Mouse (Mus musculus) midbrain, embryonic 10.5 days (tissue): ENCODE measurements around the gene BC049352. TPM values are rescaled to one million over a fixed set of nuclear protein-coding genes. Genes with fewer than 3 reads are reported as not detected.

Experiments used
- DNase-seq: peaks from one replicate; pipeline ENCODE4 v3.0.0-alpha.2; 2017; ENCODE audit warnings: low spot score
- H3K27ac ChIP-seq: fragments of 300-500 bp; sonication (generic); replicated peaks from 2 replicates; pipeline ENCODE4 v1.5.1; 2016; ENCODE audit warnings: mild to moderate bottlenecking
- H3K27me3 ChIP-seq: fragments of 300-500 bp; sonication (generic); 2 replicates; pipeline ENCODE4 v1.6.1; 2016; ENCODE audit warnings: low read depth, mild to moderate bottlenecking; ENCODE audit not compliant: poor library complexity, severe bottlenecking
- H3K36me3 ChIP-seq: fragments of 300-500 bp; sonication (generic); 2 replicates; pipeline ENCODE4 v1.6.1; 2016; ENCODE audit warnings: mild to moderate bottlenecking, moderate library complexity
- H3K4me1 ChIP-seq: fragments of 300-500 bp; sonication (generic); 2 replicates; pipeline ENCODE4 v1.6.1; 2016
- H3K4me3 ChIP-seq: fragments of 300-500 bp; sonication (generic); 2 replicates; pipeline ENCODE4 v1.5.1; 2016; ENCODE audit warnings: mild to moderate bottlenecking, moderate library complexity
- H3K9me3 ChIP-seq: fragments of 300-500 bp; sonication (generic); replicated peaks from 2 replicates; pipeline ENCODE4 v1.6.1; 2016; ENCODE audit warnings: mild to moderate bottlenecking
- WGBS: fragments of 180-500 bp; shearing (Covaris S2); methylation state at CpG from one replicate; pipeline ENCODE4 v1.1.7; 2016; 5-methylcytosine and 5-hydroxymethylcytosine counted together
- microRNA-seq: library from miRNA; unstranded; fragments of <30 nt; microRNA quantifications from one replicate; pipeline ENCODE4, GENCODE M21; 2017
- polyA plus RNA-seq: library from polyadenylated mRNA; unstranded; fragments of >200 nt; fragmentation: Nextera tagmentation; extraction: Ambion mirVana; gene quantifications from 2 replicates; pipeline ENCODE4 v1.2.1, GENCODE M21; 2016

Gene BC049352
- polyA plus RNA-seq, 1 experiment from 2014 or later, result not detected

GRCm38 (mm10) chr9:45294210-45295011 is 112.6 kb downstream of the BC049352 start:
- Histone ChIP-seq H3K4me3 (no peak overlapping the region), H3K4me1 (peaks cover 11% of the 10 kb centered on the region), H3K36me3 (no peaks in the 10 kb centered on the region), H3K27ac (no peak overlapping the region), H3K27me3 (peaks cover 15% of the 10 kb centered on the region; the same call in 1 of the 2 replicates), H3K9me3 (no peaks in the 10 kb centered on the region)
- peak; percentile 25 for DNase-seq
- WGBS, result 45% methylated on average over 10 of the region's 10 CpGs

- WGBS, result 79% methylated on average over 11 of the region's 11 CpGs
Measured at GRCm38 (mm10) chr9:45299231-45300006, 117.6 kb downstream of the BC049352 start.

More at GRCm38 (mm10) chr9:45299231-45300006, 117.6 kb downstream of the BC049352 start:
- Histone ChIP-seq H3K9me3 (peaks cover 6% of the 10 kb centered on the region; the same call in 1 of the 2 replicates), H3K4me3 (no peak overlapping the region), H3K36me3 (no peaks in the 10 kb centered on the region), H3K27ac (no peak overlapping the region), H3K27me3 (peaks cover 15% of the 10 kb centered on the region; the same call in 1 of the 2 replicates), H3K4me1 (peaks cover 11% of the 10 kb centered on the region)
- peak; percentile 49 for DNase-seq

Small RNAs within 50 kb of the gene (microRNA-seq; reads per million reads assigned to microRNA genes)
- not detected for gene Mir7086

Other genes with a start within 250 kb of the BC049352 start
- gene Ube4a, start 216.4 kb upstream of the BC049352 start, polyA plus RNA-seq, result 24.2 and 26.8 TPM in 2 replicates
- not detected in 2 replicates for gene Cd3g, start 201.6 kb upstream of the BC049352 start, polyA plus RNA-seq
- gene Cd3d, start 200.2 kb upstream of the BC049352 start, polyA plus RNA-seq, result not detected in 2 replicates
- gene Cd3e, start 172.4 kb upstream of the BC049352 start, polyA plus RNA-seq, result not detected in 2 replicates
- 0.87 and 1.0 TPM in 2 replicates for gene Mpzl2, start 142.2 kb upstream of the BC049352 start, polyA plus RNA-seq
- gene Mpzl3, start 126.8 kb upstream of the BC049352 start, polyA plus RNA-seq, result 2.4 and 3.5 TPM in 2 replicates
- 0.10 and 0.14 TPM in 2 replicates for gene Jaml, start 102.8 kb upstream of the BC049352 start, polyA plus RNA-seq
- 4.2 and 5.6 TPM in 2 replicates for gene Scn2b, start 64.2 kb upstream of the BC049352 start, polyA plus RNA-seq
- 0.16 and 0.28 TPM in 2 replicates for gene Scn4b, start 43.6 kb upstream of the BC049352 start, polyA plus RNA-seq
- gene Tmprss4, start 22.1 kb downstream of the BC049352 start, polyA plus RNA-seq, result not detected in 2 replicates
- 0.62 and 0.89 TPM in 2 replicates for gene Il10ra, start 87.1 kb downstream of the BC049352 start, polyA plus RNA-seq
- gene Tmprss13, start 137.1 kb downstream of the BC049352 start, polyA plus RNA-seq, result 0.05 TPM in 1 of 2 replicates, not detected in the other
- 164 and 189 TPM in 2 replicates for gene Fxyd6, start 188.2 kb downstream of the BC049352 start, polyA plus RNA-seq
- 0.83 and 1.8 TPM in 2 replicates for gene Fxyd2, start 217.7 kb downstream of the BC049352 start, polyA plus RNA-seq
- 0.23 and 0.66 TPM in 2 replicates for gene Dscaml1, start 244.6 kb downstream of the BC049352 start, polyA plus RNA-seq